Mouse (Mus musculus) spleen, adult 2 months (tissue): ENCODE results near the gene Kifc3. TPM values are rescaled to one million over a fixed set of nuclear protein-coding genes. Genes with fewer than 3 reads are reported as not detected.

ENCODE experiments used
- DNase-seq, 2 experiments: peaks; one replicate each; pipeline versions ENCODE4 v3.0.0 to v3.0.0-alpha.2; 2012 to 2021; ENCODE audit warnings: low spot score in 2 of 2, low read depth in 1 of 2
- H3K27ac ChIP-seq: fragments of 200-500 bp; 2 replicates; pipeline ENCODE4 v1.5.1; 2012; ENCODE audit warnings: low read length, inconsistent platforms; ENCODE audit not compliant: insufficient read depth
- H3K27me3 ChIP-seq: fragments of 200-500 bp; 2 replicates; pipeline ENCODE4 v1.6.1; 2012; ENCODE audit warnings: mild to moderate bottlenecking, moderate library complexity, low read length, inconsistent platforms; ENCODE audit not compliant: control insufficient read depth, insufficient read depth
- H3K36me3 ChIP-seq: fragments of 200-500 bp; 2 replicates; pipeline ENCODE4 v1.6.1; 2012; ENCODE audit warnings: mild to moderate bottlenecking, low read length, inconsistent platforms; ENCODE audit not compliant: control insufficient read depth, insufficient read depth
- H3K4me1 ChIP-seq: fragments of 200-500 bp; 2 replicates; pipeline ENCODE4 v1.6.1; 2011; ENCODE audit warnings: inconsistent platforms; ENCODE audit not compliant: control insufficient read depth, insufficient read depth, insufficient read length
- H3K4me3 ChIP-seq: fragments of 200-500 bp; 2 replicates; pipeline ENCODE4 v1.5.1; 2011; ENCODE audit warnings: mild to moderate bottlenecking, inconsistent platforms; ENCODE audit not compliant: insufficient read depth, insufficient read length; ENCODE audit errors: extremely low read depth
- CTCF ChIP-seq: fragments of 200-500 bp; IDR thresholded peaks from 2 replicates; pipeline ENCODE4 v1.5.1; 2011; ENCODE audit warnings: mild to moderate bottlenecking, inconsistent platforms; ENCODE audit not compliant: insufficient read depth, insufficient read length, insufficient replicate concordance; ENCODE audit errors: extremely low read depth
- POLR2A ChIP-seq: fragments of 200-500 bp; IDR thresholded peaks from 2 replicates; pipeline ENCODE4 v1.6.1; 2011; ENCODE audit warnings: low read depth, low read length, inconsistent platforms
- WGBS: fragments of 180-500 bp; shearing (Covaris S2); methylation state at CpG from one replicate; pipeline ENCODE4 v1.1.7; 2018; 5-methylcytosine and 5-hydroxymethylcytosine counted together
- polyA plus RNA-seq: library from polyadenylated mRNA; depleted of rRNA; stranded (reverse); fragments of >200 nt; gene quantifications from 2 replicates; pipeline ENCODE4 v1.2.3, GENCODE M21; 2012; rRNA removed

The Kifc3 gene
- polyA plus RNA-seq, 1 experiment = 9.8 TPM

- 63% methylated on average over 2 of the region's 2 CpGs for WGBS
- H3K4me3 ChIP-seq = no peak within 1 kb of the TSS
- no peak for TF ChIP-seq POLR2A
- no peak for TF ChIP-seq CTCF
- H3K4me1 ChIP-seq = peaks cover 8% of the 10 kb centered on the region; the same call in 1 of the 2 replicates
- DNase-seq = no peak
- no peak within 1 kb of the TSS for H3K27ac ChIP-seq
- no peaks in the 10 kb centered on the region for H3K36me3 ChIP-seq
- H3K27me3 ChIP-seq = no peaks in the 10 kb centered on the region
These were observed 147.6 kb downstream of the Kifc3 start, which contains the start of gene Drc7 for GRCm38 (mm10) chr8:95054927-95055510. Gene Drc7 (plus strand): TSS chr8:95055103.

GRCm38 (mm10) chr8:95054438-95054837, 148.2 kb downstream of the Kifc3 start:
- Histone ChIP-seq H3K4me3 (no peak overlapping the region), H3K27me3 (no peaks in the 10 kb centered on the region), H3K27ac (no peak overlapping the region), H3K4me1 (peaks cover 8% of the 10 kb centered on the region; the same call in 1 of the 2 replicates), H3K36me3 (no peaks in the 10 kb centered on the region)
- no peak for DNase-seq
- 70% methylated on average over 6 of the region's 6 CpGs for WGBS
- TF ChIP-seq POLR2A (no peak), CTCF (no peak)

Other genes starting within 250 kb of the Kifc3 start
- 32.0 and 37.1 TPM in 2 replicates for gene Adgrg1, start 228.1 kb downstream of the Kifc3 start, polyA plus RNA-seq
- gene Adgrg3, start 185.1 kb downstream of the Kifc3 start, polyA plus RNA-seq = 6.3 and 6.8 TPM in 2 replicates
- 0.12 and 0.13 TPM in 2 replicates for gene Drc7, start 147.7 kb downstream of the Kifc3 start, polyA plus RNA-seq
- gene Katnb1, start 121.6 kb downstream of the Kifc3 start, polyA plus RNA-seq = 13.2 and 17.7 TPM in 2 replicates
- gene Cngb1, start 103.8 kb upstream of the Kifc3 start, polyA plus RNA-seq = 0.16 and 0.40 TPM in 2 replicates
- gene Tepp, start 107.8 kb upstream of the Kifc3 start, polyA plus RNA-seq = 0.26 and 0.39 TPM in 2 replicates
- gene Zfp319, start 129.1 kb upstream of the Kifc3 start, polyA plus RNA-seq = 9.1 and 11.4 TPM in 2 replicates
- gene Usb1, start 129.5 kb upstream of the Kifc3 start, polyA plus RNA-seq = 27.4 and 32.1 TPM in 2 replicates
- gene Mmp15, start 149.5 kb upstream of the Kifc3 start, polyA plus RNA-seq = 2.5 and 3.7 TPM in 2 replicates
- 21.7 and 33.3 TPM in 2 replicates for gene Cfap20, start 232.1 kb upstream of the Kifc3 start, polyA plus RNA-seq